Mouse (Mus musculus) right cerebral cortex, postnatal 4 days (tissue): ENCODE data around the gene Stil.
A peak's percentile ranks its signal among the peaks of the same experiment; 100 is the strongest.
"Not testable (repeated sequence)": the region's sequence is repeated elsewhere in the genome, so short reads cannot be mapped to it uniquely, and the experiment has no call there.

Experiments
- DNase-seq: peaks from one replicate; pipeline ENCODE4 v3.0.0-alpha.2; 2022

Gene Stil

GRCm38 (mm10) chr4:114999773-115000428 lies at the start of gene Stil:
Gene Stil (plus strand): TSS chr4:115000159.
- DNase-seq, result peak; percentile 96

DNA sequence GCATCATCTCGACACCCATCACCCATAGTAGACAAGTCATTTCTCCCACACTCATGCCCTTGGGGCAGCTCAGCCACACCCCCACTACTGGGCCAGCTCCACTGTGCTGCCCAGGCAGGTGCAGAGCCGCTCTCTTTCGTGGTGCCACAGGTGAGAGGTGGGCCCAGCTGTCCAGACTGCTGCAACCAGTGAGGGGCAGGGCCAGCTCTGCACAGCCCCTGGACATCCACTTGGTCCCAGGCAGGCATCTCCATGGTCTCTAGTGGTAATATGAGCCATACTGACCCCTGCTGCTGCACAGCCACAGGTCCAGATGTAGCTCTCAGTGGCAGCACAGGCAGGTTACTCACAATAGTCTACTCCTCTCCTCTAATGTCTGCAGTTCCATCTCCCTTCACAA lies 46.8 kb upstream of the Stil start:
- no peak for DNase-seq

DNA sequence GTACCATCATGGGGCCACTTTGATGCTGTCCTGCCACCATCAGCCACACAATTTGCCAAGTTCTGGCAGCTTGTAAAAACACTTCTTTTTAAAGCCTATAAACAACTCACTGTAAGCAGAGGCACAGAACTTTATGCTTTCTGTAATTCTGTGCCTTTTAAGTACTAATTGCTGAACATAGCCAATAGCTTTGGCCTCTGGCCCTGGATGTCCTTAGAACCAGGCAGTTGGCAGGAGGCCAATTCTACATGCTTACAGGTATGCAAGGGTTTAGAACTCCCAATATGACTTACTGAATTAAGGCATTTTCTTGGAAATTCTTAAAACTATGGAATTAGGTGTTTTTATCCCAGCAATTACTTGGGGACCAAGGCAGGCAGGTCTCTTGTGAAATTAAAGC lies 42.6 kb upstream of the Stil start:
- no peak for DNase-seq

DNA sequence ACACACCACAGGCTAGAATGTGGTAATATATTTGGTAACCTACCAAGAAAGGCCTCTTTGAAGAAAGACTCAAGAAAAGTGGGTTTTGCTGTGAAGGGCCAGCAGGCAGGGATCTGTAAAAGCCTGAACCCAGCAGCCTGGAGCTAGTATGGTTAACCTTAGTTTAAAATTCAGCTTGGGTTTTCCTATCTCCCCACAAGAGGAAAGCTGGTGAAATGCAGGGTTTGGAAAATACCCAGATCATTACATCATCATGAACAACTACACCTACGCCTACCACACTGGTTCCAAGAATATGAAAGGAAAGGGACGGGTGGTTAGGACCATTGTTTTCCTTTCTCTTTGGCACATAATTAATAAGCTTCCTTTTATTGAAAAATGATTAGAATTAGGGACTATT lies 41.7 kb upstream of the Stil start:
- DNase-seq, result no peak

DNA sequence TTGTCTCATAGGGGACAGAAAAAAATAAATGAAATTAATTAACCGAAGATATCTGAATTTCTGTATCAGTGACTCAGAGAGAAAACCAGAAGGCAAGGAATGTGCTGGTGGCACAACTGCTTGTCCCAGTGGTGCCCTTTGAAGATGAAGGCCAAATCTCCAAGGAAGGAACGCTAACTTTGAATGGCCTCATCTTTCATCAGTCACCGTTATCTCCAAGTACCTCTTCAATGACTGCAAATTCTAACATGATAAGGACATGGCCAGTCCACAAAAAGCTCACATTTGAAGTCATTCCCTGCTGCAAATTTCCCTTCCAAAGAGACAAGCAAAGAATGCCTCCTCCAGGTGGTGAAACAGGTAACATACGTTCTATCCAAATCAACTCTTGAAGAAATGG lies 41.2 kb upstream of the Stil start:
- DNase-seq, result no peak

DNA sequence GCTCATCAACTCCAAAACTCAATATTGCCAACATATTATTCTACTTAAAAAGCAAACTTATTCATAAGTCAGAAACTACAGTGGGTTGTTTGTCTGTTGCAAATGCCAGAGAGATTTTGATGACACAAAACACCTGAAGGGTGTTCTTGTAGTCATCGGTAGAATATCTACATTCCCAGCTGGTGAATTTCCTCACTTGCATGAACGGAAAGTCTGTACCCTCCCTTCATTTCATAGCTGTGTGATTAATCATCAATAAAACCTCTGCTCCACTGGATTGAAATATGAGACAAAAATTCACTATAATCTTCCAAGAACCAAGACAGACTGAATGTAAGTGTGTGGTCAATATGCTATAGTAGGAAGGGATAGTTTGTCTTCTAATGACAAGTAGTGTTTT lies 40.4 kb upstream of the Stil start:
- DNase-seq, result no peak

DNA sequence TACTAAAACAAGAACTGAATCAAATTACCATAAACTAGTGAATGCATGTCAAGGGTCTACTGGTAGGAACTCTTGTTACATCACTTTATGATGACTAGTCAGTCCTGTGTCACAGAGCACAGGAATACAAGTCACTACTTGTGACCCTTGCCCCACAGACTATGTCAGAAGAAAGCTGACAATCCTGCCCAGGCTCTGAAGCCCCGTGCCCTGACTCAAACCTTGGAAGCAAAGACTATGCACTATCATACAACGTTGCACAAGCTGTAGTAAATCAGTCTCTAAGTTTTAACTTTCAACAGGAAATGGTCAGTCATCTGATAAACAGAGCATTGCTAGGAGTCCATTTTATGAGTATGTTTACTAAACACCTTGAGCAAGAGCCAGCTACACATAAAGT lies 39.1 kb upstream of the Stil start:
- DNase-seq, result not testable (repeated sequence)

GRCm38 (mm10) chr4:114970736-114971135 lies 29.2 kb upstream of the Stil start:
- no peak for DNase-seq

DNA sequence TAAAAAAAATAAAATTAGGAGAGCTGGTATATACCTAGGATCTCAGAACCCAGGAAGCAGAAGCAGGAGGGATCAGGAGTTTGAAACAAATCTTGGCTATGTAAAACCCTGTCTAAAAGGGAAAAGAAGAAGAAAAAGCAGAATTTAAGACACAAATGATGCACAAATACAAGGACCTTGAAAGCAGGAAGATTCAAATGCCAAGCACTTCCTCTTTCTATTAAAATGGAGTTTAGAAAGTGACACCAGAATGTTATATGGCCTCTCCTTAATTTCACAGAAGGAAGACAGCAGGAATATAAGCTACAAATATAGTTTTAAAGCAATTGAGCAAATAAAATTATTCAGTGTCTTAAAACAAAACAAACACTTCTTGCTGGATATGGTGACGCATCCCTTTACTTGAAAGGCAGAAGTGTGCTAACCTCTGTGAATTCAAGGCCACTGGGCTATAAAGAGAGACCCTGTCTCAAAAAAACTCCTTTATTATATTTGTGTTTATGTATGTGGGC lies 26.7 kb upstream of the Stil start:
- DNase-seq, result no peak

DNA sequence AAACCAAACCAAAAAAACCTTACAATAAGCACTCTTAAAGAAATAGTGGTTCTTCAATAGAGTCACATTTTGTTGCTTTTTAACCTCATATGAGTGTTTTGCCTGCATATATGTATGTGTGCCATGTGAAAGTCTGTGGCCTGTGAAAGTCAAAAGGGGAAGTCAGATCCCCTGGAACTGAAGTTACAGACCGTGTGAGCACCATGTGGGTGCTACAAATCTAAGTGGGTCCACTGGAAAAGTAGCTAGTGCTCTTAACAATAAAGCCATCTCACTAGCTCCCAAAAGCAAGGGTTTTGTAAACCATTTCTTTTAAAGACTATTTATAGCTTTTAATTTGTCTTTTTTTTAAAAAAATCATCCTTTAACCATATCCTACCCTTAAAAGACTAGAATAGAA lies 17.3 kb upstream of the Stil start:
- no peak for DNase-seq

DNA sequence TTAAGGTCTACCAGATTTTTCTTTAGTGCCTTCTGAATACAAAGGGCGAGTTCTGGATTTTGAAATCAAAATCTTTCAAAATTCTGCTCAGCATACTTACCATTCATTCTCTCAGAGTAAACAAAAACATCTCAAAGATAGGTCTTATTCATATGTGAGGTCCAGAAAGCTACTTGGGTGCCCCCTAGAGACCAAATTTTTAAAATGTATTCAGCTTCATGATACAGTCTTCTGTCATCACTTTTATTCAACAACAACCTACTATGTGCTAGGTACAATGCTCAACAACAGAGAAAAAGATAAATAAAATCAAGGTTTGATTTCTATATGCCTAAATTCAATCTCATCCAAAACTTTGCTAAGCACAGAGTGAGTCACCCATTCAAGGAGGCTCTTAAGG lies 16.9 kb upstream of the Stil start:
- no peak for DNase-seq

DNA sequence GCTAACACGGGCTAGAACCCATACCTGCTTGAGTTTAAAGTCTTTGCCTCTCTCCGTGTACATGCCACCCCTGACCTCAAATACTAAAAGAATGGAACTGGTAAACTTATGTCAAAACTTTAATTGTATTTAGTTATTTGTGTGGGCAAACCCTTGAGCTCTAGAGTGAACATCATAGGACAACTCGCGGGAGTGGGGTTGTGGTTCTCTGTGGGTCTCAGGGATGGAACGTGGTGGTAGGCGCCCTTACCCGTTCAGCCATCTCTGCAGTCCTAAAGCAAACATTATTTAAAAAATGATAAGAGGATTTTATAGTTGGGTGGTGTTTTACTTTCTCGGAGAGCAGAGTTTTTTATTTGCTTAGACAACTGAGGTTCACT lies 13.8 kb upstream of the Stil start:
- peak; percentile 14 for DNase-seq

DNA sequence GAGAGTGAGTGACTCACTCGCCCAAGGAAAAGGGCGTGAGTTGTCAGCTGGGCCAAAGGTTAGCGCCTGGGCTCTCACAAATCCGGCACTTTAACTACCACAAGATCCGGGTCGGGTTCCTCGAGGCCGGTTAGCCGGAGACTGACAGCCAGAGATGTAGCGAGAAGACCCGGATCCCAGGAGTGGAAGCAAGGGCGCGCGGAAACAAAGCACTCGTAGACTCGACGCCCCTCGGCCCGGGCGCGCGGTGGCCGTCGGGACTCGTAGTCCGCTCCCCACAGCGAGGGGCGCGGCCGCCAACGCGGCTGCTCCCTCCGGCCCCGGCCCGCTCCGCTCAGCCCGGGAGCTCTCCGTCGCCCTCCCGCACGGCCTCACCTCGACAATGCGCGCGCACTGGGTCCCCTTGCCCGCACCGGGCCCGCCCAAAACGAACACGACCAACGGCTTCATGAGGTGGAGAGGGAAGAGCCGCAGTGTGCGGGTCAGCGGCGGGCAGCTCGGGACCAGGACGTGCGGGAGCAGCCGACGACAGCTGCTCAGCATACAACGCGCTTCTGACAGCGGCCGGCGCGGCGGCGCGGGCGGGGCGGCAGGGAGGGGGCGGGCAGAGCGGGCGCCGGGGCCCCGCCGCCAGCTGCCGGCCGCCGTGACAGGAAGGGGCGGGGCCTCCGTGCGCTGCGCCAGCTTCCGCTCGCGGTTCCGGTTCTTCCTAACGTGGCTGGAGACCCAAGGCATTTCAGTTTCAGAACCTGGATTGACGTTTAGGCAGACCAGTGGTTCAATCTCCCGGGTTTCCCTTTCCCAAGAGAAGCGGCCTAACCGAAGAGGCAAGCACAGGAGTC lies 13.1 kb upstream of the Stil start, which contains the start of gene Cmpk1:
TSS of gene Cmpk1 (minus strand) at position 651 of the 842 bp plus-strand sequence.
- peak; percentile 87 for DNase-seq

DNA sequence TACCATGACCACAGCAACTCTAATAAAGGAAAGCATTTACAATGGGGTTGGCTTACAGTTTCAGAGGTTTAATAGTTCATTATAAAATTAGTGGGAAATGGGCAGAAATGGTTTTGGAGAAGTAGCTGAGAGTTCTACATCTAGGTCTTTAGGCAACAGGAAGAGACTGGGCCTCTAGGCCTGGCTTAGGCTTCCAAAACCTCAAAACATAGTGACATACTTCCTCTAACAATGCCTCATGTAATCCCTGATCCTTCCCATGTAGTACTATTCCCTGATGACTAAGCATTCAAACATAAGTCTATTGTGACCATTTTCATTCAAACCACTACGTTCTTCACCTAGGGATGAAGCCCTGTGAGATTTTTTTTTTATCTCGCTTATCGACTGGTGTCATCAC lies 5.7 kb upstream of the Stil start:
- no peak for DNase-seq

DNA sequence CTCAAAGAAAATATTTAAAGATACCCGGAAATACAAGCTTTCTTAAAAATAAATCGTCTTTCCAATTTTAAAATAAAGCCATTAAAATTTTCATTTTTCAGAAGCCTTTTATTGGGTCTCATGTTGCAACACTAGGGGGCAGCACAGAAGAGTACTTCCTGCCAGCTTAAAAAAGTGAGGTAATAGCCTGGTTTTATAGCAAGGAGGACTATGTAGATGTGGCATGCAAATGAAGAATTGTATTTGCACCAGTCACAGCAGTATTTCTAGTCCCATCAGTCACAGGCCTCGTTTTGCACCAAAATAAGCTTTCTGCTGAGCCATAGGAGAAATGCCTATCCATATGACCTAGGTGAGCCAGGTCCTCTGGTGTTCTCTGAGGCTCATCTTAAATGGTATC lies 2.9 kb upstream of the Stil start:
- peak; percentile 31 for DNase-seq

DNA sequence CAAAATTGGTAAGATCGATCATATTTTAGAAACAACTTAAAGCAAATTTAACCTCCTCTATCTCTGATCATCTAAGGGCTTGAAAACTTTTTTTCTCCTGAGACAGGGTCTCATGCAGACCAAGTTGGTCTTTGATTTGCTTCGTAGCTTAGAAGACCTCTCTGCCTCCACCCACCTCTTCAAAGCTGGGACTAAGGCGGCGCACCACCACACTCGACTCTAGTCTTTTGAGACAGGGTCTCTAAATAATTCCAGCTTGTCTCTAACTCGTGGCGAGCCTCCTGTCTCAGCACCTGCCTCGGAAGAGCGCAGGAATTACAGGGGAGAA lies 550 bp upstream of the Stil start:
- no peak for DNase-seq

DNA sequence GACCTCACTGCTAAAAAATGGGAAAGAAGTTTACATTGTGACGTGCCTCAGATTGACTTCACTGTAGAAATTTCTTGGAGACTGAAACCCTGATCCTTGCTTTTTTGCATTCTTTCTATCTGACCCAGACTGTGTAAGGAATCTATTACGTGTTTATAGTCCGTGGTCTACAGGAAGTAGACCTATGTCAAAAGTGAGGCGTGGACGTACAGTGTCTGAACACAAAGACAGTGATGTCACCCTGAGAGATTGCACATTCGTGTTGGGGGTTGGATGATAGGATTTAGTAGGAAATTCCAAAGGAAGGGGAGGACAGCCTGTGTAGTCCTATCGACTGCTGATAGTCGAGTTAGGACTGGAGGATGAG lies 453 bp downstream of the Stil start:
- no peak for DNase-seq

DNA sequence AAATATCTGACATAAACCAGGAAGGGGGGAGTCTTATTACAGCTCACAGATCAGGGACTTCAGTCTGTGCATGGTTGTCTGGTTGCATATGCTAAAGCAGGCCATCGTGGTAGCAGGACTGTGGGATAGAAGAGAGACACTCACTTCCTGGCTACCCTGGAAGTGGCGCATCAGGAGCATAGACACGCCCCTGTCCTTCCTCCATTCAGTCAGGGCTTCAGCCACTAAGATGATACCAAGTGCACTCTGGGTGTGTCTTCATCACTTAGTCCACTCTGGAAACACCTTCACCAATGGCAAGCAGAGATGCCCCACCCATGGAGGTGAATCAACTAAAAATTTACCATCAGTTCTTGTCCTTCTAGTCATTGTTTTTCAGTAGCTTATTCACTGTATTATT lies 14.3 kb downstream of the Stil start:
- no peak for DNase-seq

- DNase-seq, result no peak
These were observed 20.0 kb downstream of the Stil start for GRCm38 (mm10) chr4:115019997-115020396.

DNA sequence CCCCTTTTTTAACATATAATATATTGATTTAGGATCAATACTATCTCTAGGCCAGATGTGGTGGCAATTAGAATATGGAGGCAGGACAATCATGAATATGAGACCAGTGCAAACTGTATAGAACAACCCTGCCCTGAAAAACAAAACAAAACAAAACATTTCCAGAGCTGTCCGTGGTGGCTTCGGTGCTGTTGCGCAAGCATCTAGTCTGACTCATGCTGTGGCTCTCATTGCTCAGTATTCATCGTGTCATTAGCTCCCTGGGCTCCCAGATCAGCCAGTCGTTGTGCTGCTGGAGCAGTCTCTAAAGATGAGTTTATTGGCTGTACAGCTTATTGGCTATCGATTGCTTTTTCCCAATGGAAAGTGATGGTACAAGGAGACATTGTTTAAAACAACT lies 35.1 kb downstream of the Stil start:
- DNase-seq, result no peak

GRCm38 (mm10) chr4:115038242-115038641 lies 38.3 kb downstream of the Stil start:
- DNase-seq, result peak; percentile 35

DNA sequence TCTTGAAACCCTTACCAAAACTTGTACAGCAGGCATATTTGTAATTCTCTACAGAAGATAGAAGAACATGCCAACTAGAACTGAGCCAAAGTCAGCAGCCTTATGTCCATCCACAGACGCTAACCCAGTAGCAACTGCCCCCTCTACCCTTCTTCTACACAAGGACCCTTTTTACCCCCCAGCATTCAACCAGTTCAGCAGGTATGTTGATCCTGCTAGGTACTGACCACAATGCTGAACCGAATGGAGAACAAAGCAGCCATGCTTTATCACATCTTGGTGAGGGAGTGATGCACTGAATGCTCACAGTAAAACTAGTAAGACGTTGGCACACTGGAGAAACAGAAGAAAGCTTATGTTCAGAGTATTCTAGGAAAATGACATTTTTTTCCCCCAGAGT lies 45.7 kb downstream of the Stil start:
- DNase-seq, result no peak

GRCm38 (mm10) chr4:115047750-115048149 lies 47.8 kb downstream of the Stil start:
- peak; percentile 55 for DNase-seq

- DNase-seq, result no peak
These were observed 48.2 kb downstream of the Stil start for GRCm38 (mm10) chr4:115048190-115048589.

DNA sequence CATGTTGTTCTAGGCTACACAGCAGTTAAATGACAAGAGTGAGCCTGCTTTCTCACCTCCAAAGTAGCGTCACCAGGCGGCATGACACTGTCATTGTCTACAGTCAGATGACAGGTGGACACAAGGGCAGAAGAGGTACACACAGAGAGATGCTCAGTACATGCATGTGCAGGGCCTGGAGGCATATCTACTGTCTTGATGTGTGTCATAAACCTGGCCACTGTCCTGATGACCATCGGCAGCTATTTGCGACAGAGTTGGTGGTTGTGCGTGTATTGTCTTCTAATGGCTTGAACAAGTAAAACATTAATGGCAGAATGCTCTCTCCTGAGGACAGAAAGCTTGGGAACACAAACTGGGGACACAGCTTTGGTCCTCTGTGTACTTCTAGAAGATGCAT lies 51.3 kb downstream of the Stil start:
- DNase-seq, result no peak
